Mouse (Mus musculus): ENCODE results near the gene Zfpl1. TPM values are rescaled to one million over a fixed set of nuclear protein-coding genes. Genes with fewer than 3 reads are reported as not detected.
"Not testable (repeated sequence)": the region's sequence is repeated elsewhere in the genome, so short reads cannot be mapped to it uniquely, and the experiment has no call there.

Gene Zfpl1
- polyA plus RNA-seq, 1 experiment from 2014 or later = 85.5 TPM

- WGBS = 22% methylated on average over 20 of the region's 20 CpGs
- Histone ChIP-seq H3K4me2 (ENCODE audit: low read length) (peak overlapping the region; percentile 97), H3K9me3 (ENCODE audit: control insufficient read depth, low read length) (no peaks in the 10 kb centered on the region), H3K27ac (replicated peaks; ENCODE audit: low read depth, low read length) (peak overlapping the region; percentile 99), H3K27me3 (ENCODE audit: control insufficient read depth, insufficient read depth, low read length) (no peaks in the 10 kb centered on the region), H3K4me3 (replicated peaks; ENCODE audit: low read depth, low read length) (peak overlapping the region; percentile 88), H3K4me1 (ENCODE audit: control insufficient read depth, insufficient read depth, low read length) (peaks cover 18% of the 10 kb centered on the region), H3K36me3 (ENCODE audit: control insufficient read depth, insufficient read depth, low read length) (peaks cover 26% of the 10 kb centered on the region), H3K9ac (replicated peaks; ENCODE audit: low read length) (peak overlapping the region; percentile 86)
- DNase-seq = peak; percentile 31
- ATAC-seq (ENCODE audit: low FRiP score, low TSS enrichment) = peak; percentile 22
Measured at GRCm38 (mm10) chr19:6045366-6046293, 39.1 kb downstream of the Zfpl1 start.

GRCm38 (mm10) chr19:6044102-6044501 lies 40.7 kb downstream of the Zfpl1 start:
- peak; percentile 72 for DNase-seq
- ATAC-seq (ENCODE audit: low FRiP score, low TSS enrichment) = not testable (repeated sequence)
- WGBS = 65% methylated on average over 4 of the region's 4 CpGs

GRCm38 (mm10) chr19:6042293-6042692 lies 42.5 kb downstream of the Zfpl1 start:
- Histone ChIP-seq H3K4me2 (ENCODE audit: low read length) (no peak overlapping the region), H3K27ac (replicated peaks; ENCODE audit: low read depth, low read length) (no peak overlapping the region), H3K4me3 (replicated peaks; ENCODE audit: low read depth, low read length) (no peak overlapping the region), H3K4me1 (ENCODE audit: control insufficient read depth, insufficient read depth, low read length) (peaks cover 8% of the 10 kb centered on the region), H3K9ac (replicated peaks; ENCODE audit: low read length) (no peak overlapping the region; the same call in 1 of the 2 replicates), H3K9me3 (ENCODE audit: control insufficient read depth, low read length) (no peaks in the 10 kb centered on the region), H3K27me3 (ENCODE audit: control insufficient read depth, insufficient read depth, low read length) (no peaks in the 10 kb centered on the region), H3K36me3 (ENCODE audit: control insufficient read depth, insufficient read depth, low read length) (no peaks in the 10 kb centered on the region)
- ATAC-seq (ENCODE audit: low FRiP score, low TSS enrichment) (no peak), DNase-seq (no peak)
- WGBS = 83% methylated on average over 9 of the region's 9 CpGs

More at GRCm38 (mm10) chr19:6044102-6044501, 40.7 kb downstream of the Zfpl1 start:
- H3K27me3 ChIP-seq (ENCODE audit: control insufficient read depth, insufficient read depth, low read length); H3K4me3 ChIP-seq (replicated peaks; ENCODE audit: low read depth, low read length); H3K9ac ChIP-seq (replicated peaks; ENCODE audit: low read length); H3K27ac ChIP-seq (replicated peaks; ENCODE audit: low read depth, low read length); H3K9me3 ChIP-seq (ENCODE audit: control insufficient read depth, low read length); H3K4me2 ChIP-seq (ENCODE audit: low read length): not testable (repeated sequence)
- Histone ChIP-seq H3K36me3 (ENCODE audit: control insufficient read depth, insufficient read depth, low read length) (peaks cover 10% of the 10 kb centered on the region), H3K4me1 (ENCODE audit: control insufficient read depth, insufficient read depth, low read length) (peaks cover 18% of the 10 kb centered on the region)

- no peaks in the 10 kb centered on the region for H3K36me3 ChIP-seq (ENCODE audit: control insufficient read depth, insufficient read depth, low read length)
- H3K4me1 ChIP-seq (ENCODE audit: control insufficient read depth, insufficient read depth, low read length) = peaks cover 1% of the 10 kb centered on the region
- no peaks in the 10 kb centered on the region for H3K9me3 ChIP-seq (ENCODE audit: control insufficient read depth, low read length)
- DNase-seq = no peak
- no peaks in the 10 kb centered on the region for H3K27me3 ChIP-seq (ENCODE audit: control insufficient read depth, insufficient read depth, low read length)
- H3K4me2 ChIP-seq (ENCODE audit: low read length) = no peak overlapping the region
- no peak overlapping the region for H3K9ac ChIP-seq (replicated peaks; ENCODE audit: low read length)
- H3K27ac ChIP-seq (replicated peaks; ENCODE audit: low read depth, low read length) = no peak overlapping the region
- ATAC-seq (ENCODE audit: low FRiP score, low TSS enrichment) = no peak
- no peak overlapping the region for H3K4me3 ChIP-seq (replicated peaks; ENCODE audit: low read depth, low read length)
Measured at GRCm38 (mm10) chr19:6040002-6040401, 44.8 kb downstream of the Zfpl1 start.

- Histone ChIP-seq H3K9ac (replicated peaks; ENCODE audit: low read length) (no peak overlapping the region), H3K4me3 (replicated peaks; ENCODE audit: low read depth, low read length) (no peak overlapping the region), H3K9me3 (ENCODE audit: control insufficient read depth, low read length) (no peaks in the 10 kb centered on the region), H3K4me2 (ENCODE audit: low read length) (no peak overlapping the region), H3K27me3 (ENCODE audit: control insufficient read depth, insufficient read depth, low read length) (no peaks in the 10 kb centered on the region), H3K27ac (replicated peaks; ENCODE audit: low read depth, low read length) (no peak overlapping the region), H3K4me1 (ENCODE audit: control insufficient read depth, insufficient read depth, low read length) (no peaks in the 10 kb centered on the region), H3K36me3 (ENCODE audit: control insufficient read depth, insufficient read depth, low read length) (no peaks in the 10 kb centered on the region)
- no peak for DNase-seq
- ATAC-seq (ENCODE audit: low FRiP score, low TSS enrichment) = no peak
- WGBS = 84% methylated on average over 7 of the region's 7 CpGs
Measured at GRCm38 (mm10) chr19:6038326-6038725, 46.4 kb downstream of the Zfpl1 start.

GRCm38 (mm10) chr19:6037695-6038094 lies 47.1 kb downstream of the Zfpl1 start:
- H3K4me3 ChIP-seq (replicated peaks; ENCODE audit: low read depth, low read length) = no peak overlapping the region
- H3K27ac ChIP-seq (replicated peaks; ENCODE audit: low read depth, low read length) = no peak overlapping the region
- H3K36me3 ChIP-seq (ENCODE audit: control insufficient read depth, insufficient read depth, low read length) = no peaks in the 10 kb centered on the region
- no peak for DNase-seq
- ATAC-seq (ENCODE audit: low FRiP score, low TSS enrichment) = no peak
- H3K9ac ChIP-seq (replicated peaks; ENCODE audit: low read length) = no peak overlapping the region
- H3K9me3 ChIP-seq (ENCODE audit: control insufficient read depth, low read length) = no peaks in the 10 kb centered on the region
- no peaks in the 10 kb centered on the region for H3K27me3 ChIP-seq (ENCODE audit: control insufficient read depth, insufficient read depth, low read length)
- H3K4me2 ChIP-seq (ENCODE audit: low read length) = no peak overlapping the region
- H3K4me1 ChIP-seq (ENCODE audit: control insufficient read depth, insufficient read depth, low read length) = no peaks in the 10 kb centered on the region

- Histone ChIP-seq H3K4me2 (ENCODE audit: low read length) (no peak overlapping the region), H3K27me3 (ENCODE audit: control insufficient read depth, insufficient read depth, low read length) (no peaks in the 10 kb centered on the region), H3K9ac (replicated peaks; ENCODE audit: low read length) (no peak overlapping the region), H3K36me3 (ENCODE audit: control insufficient read depth, insufficient read depth, low read length) (no peaks in the 10 kb centered on the region), H3K4me3 (replicated peaks; ENCODE audit: low read depth, low read length) (no peak overlapping the region), H3K4me1 (ENCODE audit: control insufficient read depth, insufficient read depth, low read length) (no peaks in the 10 kb centered on the region), H3K9me3 (ENCODE audit: control insufficient read depth, low read length) (no peaks in the 10 kb centered on the region), H3K27ac (replicated peaks; ENCODE audit: low read depth, low read length) (no peak overlapping the region)
- WGBS = 83% methylated on average over 9 of the region's 9 CpGs
- ATAC-seq (ENCODE audit: low FRiP score, low TSS enrichment) (no peak), DNase-seq (no peak)
Measured at GRCm38 (mm10) chr19:6035966-6036585, 48.7 kb downstream of the Zfpl1 start.

Measured in midbrain, embryonic 14.5 days (tissue).